Mouse (Mus musculus) neural tube, embryonic 15.5 days (tissue): ENCODE results near the gene Cdc42ep4. TPM values are rescaled to one million over a fixed set of nuclear protein-coding genes. Genes with fewer than 3 reads are reported as not detected.

ENCODE experiments used
- ATAC-seq: fragments of 200-750 bp; cut with Nextera tagmentation; 2 replicates; pipeline ENCODE4 v1.8.0; 2017; ENCODE audit warnings: mild to moderate bottlenecking, moderate TSS enrichment, moderate library complexity; ENCODE audit not compliant: low FRiP score
- H3K27ac ChIP-seq: fragments of 300-500 bp; sonication (generic); replicated peaks from 2 replicates; pipeline ENCODE4 v1.5.1; 2015; ENCODE audit warnings: mild to moderate bottlenecking, inconsistent platforms
- H3K27me3 ChIP-seq: fragments of 300-500 bp; sonication (generic); replicated peaks from 2 replicates; pipeline ENCODE4 v1.6.1; 2015; ENCODE audit warnings: inconsistent platforms
- H3K36me3 ChIP-seq: fragments of 300-500 bp; sonication (generic); 2 replicates; pipeline ENCODE4 v1.6.1; 2015; ENCODE audit warnings: inconsistent platforms
- H3K4me1 ChIP-seq: fragments of 300-500 bp; sonication (generic); 2 replicates; pipeline ENCODE4 v1.6.1; 2015; ENCODE audit warnings: inconsistent platforms
- H3K4me2 ChIP-seq: fragments of 300-500 bp; sonication (generic); 2 replicates; pipeline ENCODE4 v1.6.1; 2015; ENCODE audit warnings: inconsistent platforms, mild to moderate bottlenecking, moderate library complexity
- H3K4me3 ChIP-seq: fragments of 300-500 bp; sonication (generic); replicated peaks from 2 replicates; pipeline ENCODE4 v1.5.1; 2015; ENCODE audit warnings: mild to moderate bottlenecking, inconsistent platforms
- H3K9ac ChIP-seq: fragments of 300-500 bp; sonication (generic); replicated peaks from 2 replicates; pipeline ENCODE4 v1.6.1; 2015; ENCODE audit warnings: mild to moderate bottlenecking, inconsistent platforms
- H3K9me3 ChIP-seq: fragments of 300-500 bp; sonication (generic); replicated peaks from 2 replicates; pipeline ENCODE4 v1.6.1; 2016; ENCODE audit warnings: inconsistent platforms
- WGBS: fragments of 180-500 bp; shearing (Covaris S2); methylation state at CpG from one replicate; pipeline ENCODE4 v1.1.7; 2015; ENCODE audit warnings: mixed read lengths; 5-methylcytosine and 5-hydroxymethylcytosine counted together
- polyA plus RNA-seq: library from polyadenylated mRNA; unstranded; fragments of >200 nt; fragmentation: Nextera tagmentation; extraction: Ambion mirVana; gene quantifications from 2 replicates; pipeline ENCODE4 v1.2.1, GENCODE M21; 2015

The Cdc42ep4 gene
- polyA plus RNA-seq, 1 experiment from 2014 or later = 58.6 TPM

- Histone ChIP-seq H3K27me3 (no peaks in the 10 kb centered on the region), H3K4me1 (peaks cover 39% of the 10 kb centered on the region), H3K4me3 (no peak overlapping the region), H3K9ac (no peak overlapping the region), H3K4me2 (no peak overlapping the region), H3K27ac (peak overlapping the region; percentile 90), H3K36me3 (no peaks in the 10 kb centered on the region), H3K9me3 (no peaks in the 10 kb centered on the region)
- ATAC-seq = no peak
- WGBS = 80% methylated on average over 11 of the region's 11 CpGs
Measured at GRCm38 (mm10) chr11:113787009-113787408, 35.3 kb upstream of the Cdc42ep4 start.

GRCm38 (mm10) chr11:113786395-113786794 lies 34.7 kb upstream of the Cdc42ep4 start:
- Histone ChIP-seq H3K27me3 (no peaks in the 10 kb centered on the region), H3K4me2 (peak overlapping the region; percentile 58), H3K9ac (no peak overlapping the region; the same call in 1 of the 2 replicates), H3K36me3 (no peaks in the 10 kb centered on the region), H3K9me3 (no peaks in the 10 kb centered on the region), H3K27ac (peak overlapping the region; percentile 90), H3K4me1 (peaks cover 39% of the 10 kb centered on the region), H3K4me3 (peak overlapping the region; percentile 31; the same call in 1 of the 2 replicates)
- 0 out of 2 replicates have a peak, but pooled peaks have one; percentile 2 for ATAC-seq
- 37% methylated on average over 4 of the region's 4 CpGs for WGBS

- Histone ChIP-seq H3K9me3 (no peaks in the 10 kb centered on the region), H3K27ac (peak overlapping the region; percentile 90), H3K4me3 (peak overlapping the region; percentile 31), H3K9ac (peak overlapping the region; percentile 36), H3K27me3 (no peaks in the 10 kb centered on the region), H3K36me3 (no peaks in the 10 kb centered on the region), H3K4me2 (peak overlapping the region; percentile 58), H3K4me1 (peaks cover 33% of the 10 kb centered on the region)
- peak; percentile 91 for ATAC-seq
- WGBS = 1% methylated on average over 19 of the region's 19 CpGs
Measured at GRCm38 (mm10) chr11:113785406-113786171, 33.9 kb upstream of the Cdc42ep4 start.

GRCm38 (mm10) chr11:113784656-113785396 lies 33.1 kb upstream of the Cdc42ep4 start:
- H3K27ac ChIP-seq = peak overlapping the region; percentile 90
- H3K4me1 ChIP-seq = peaks cover 34% of the 10 kb centered on the region
- 29% methylated on average over 2 of the region's 2 CpGs for WGBS
- peak overlapping the region; percentile 58; the same call in 1 of the 2 replicates for H3K4me2 ChIP-seq
- no peaks in the 10 kb centered on the region for H3K9me3 ChIP-seq
- no peaks in the 10 kb centered on the region for H3K36me3 ChIP-seq
- H3K9ac ChIP-seq = no peak overlapping the region
- ATAC-seq = no peak
- H3K27me3 ChIP-seq = no peaks in the 10 kb centered on the region
- no peak overlapping the region for H3K4me3 ChIP-seq

GRCm38 (mm10) chr11:113782496-113782895 lies 30.8 kb upstream of the Cdc42ep4 start:
- 65% methylated on average over 2 of the region's 2 CpGs for WGBS
- no peak overlapping the region for H3K4me2 ChIP-seq
- H3K4me1 ChIP-seq = peaks cover 50% of the 10 kb centered on the region
- H3K9me3 ChIP-seq = no peaks in the 10 kb centered on the region
- no peak overlapping the region for H3K4me3 ChIP-seq
- no peak for ATAC-seq
- no peaks in the 10 kb centered on the region for H3K27me3 ChIP-seq
- H3K36me3 ChIP-seq = no peaks in the 10 kb centered on the region
- H3K9ac ChIP-seq = no peak overlapping the region
- H3K27ac ChIP-seq = no peak overlapping the region

- no peaks in the 10 kb centered on the region for H3K27me3 ChIP-seq
- no peaks in the 10 kb centered on the region for H3K9me3 ChIP-seq
- WGBS = 45% methylated on average over 2 of the region's 2 CpGs
- H3K4me3 ChIP-seq = no peak overlapping the region
- H3K27ac ChIP-seq = no peak overlapping the region
- no peaks in the 10 kb centered on the region for H3K36me3 ChIP-seq
- peaks cover 51% of the 10 kb centered on the region for H3K4me1 ChIP-seq
- H3K9ac ChIP-seq = no peak overlapping the region
- no peak overlapping the region for H3K4me2 ChIP-seq
- ATAC-seq = no peak
Measured at GRCm38 (mm10) chr11:113782006-113782405, 30.3 kb upstream of the Cdc42ep4 start.

- H3K4me1 ChIP-seq = peaks cover 31% of the 10 kb centered on the region
- 21% methylated on average over 6 of the region's 6 CpGs for WGBS
- ATAC-seq = no peak
- H3K4me2 ChIP-seq = no peak overlapping the region
- H3K4me3 ChIP-seq = no peak overlapping the region
- no peaks in the 10 kb centered on the region for H3K27me3 ChIP-seq
- no peaks in the 10 kb centered on the region for H3K36me3 ChIP-seq
- H3K9me3 ChIP-seq = no peaks in the 10 kb centered on the region
- no peak overlapping the region for H3K27ac ChIP-seq
- H3K9ac ChIP-seq = no peak overlapping the region
Measured at GRCm38 (mm10) chr11:113779680-113780041, 28.0 kb upstream of the Cdc42ep4 start.

GRCm38 (mm10) chr11:113778733-113779679 lies 27.3 kb upstream of the Cdc42ep4 start:
- H3K9me3 ChIP-seq = no peaks in the 10 kb centered on the region
- no peaks in the 10 kb centered on the region for H3K27me3 ChIP-seq
- H3K4me2 ChIP-seq = no peak overlapping the region
- H3K9ac ChIP-seq = no peak overlapping the region
- no peak for ATAC-seq
- 19% methylated on average over 20 of the region's 20 CpGs for whole genome bisulfite sequencing
- H3K4me3 ChIP-seq = no peak overlapping the region
- no peak overlapping the region; the same call in 1 of the 2 replicates for H3K27ac ChIP-seq
- H3K36me3 ChIP-seq = no peaks in the 10 kb centered on the region
- peaks cover 27% of the 10 kb centered on the region for H3K4me1 ChIP-seq

- H3K9me3 ChIP-seq = no peaks in the 10 kb centered on the region
- H3K27ac ChIP-seq = no peak overlapping the region
- no peak overlapping the region for H3K9ac ChIP-seq
- H3K4me3 ChIP-seq = no peak overlapping the region
- ATAC-seq = no peak
- no peaks in the 10 kb centered on the region for H3K27me3 ChIP-seq
- H3K4me1 ChIP-seq = peaks cover 27% of the 10 kb centered on the region
- WGBS = 70% methylated on average over 8 of the region's 8 CpGs
- H3K36me3 ChIP-seq = no peaks in the 10 kb centered on the region
- no peak overlapping the region for H3K4me2 ChIP-seq
Measured at GRCm38 (mm10) chr11:113777878-113778464, 26.3 kb upstream of the Cdc42ep4 start.

- ATAC-seq = no peak
- Histone ChIP-seq H3K4me3 (no peak overlapping the region), H3K9ac (no peak overlapping the region), H3K27ac (no peak overlapping the region), H3K9me3 (no peaks in the 10 kb centered on the region), H3K27me3 (no peaks in the 10 kb centered on the region), H3K36me3 (no peaks in the 10 kb centered on the region), H3K4me1 (peaks cover 21% of the 10 kb centered on the region), H3K4me2 (no peak overlapping the region)
- 59% methylated on average over 14 of the region's 14 CpGs for WGBS
Measured at GRCm38 (mm10) chr11:113776851-113777511, 25.3 kb upstream of the Cdc42ep4 start.
